Mouse (Mus musculus): ENCODE data around the gene Eif4g3. TPM values are rescaled to one million over a fixed set of nuclear protein-coding genes. Genes with fewer than 3 reads are reported as not detected.

The Eif4g3 gene
- polyA plus RNA-seq, 2 experiments: 5.6 to 15.6 TPM

DNA sequence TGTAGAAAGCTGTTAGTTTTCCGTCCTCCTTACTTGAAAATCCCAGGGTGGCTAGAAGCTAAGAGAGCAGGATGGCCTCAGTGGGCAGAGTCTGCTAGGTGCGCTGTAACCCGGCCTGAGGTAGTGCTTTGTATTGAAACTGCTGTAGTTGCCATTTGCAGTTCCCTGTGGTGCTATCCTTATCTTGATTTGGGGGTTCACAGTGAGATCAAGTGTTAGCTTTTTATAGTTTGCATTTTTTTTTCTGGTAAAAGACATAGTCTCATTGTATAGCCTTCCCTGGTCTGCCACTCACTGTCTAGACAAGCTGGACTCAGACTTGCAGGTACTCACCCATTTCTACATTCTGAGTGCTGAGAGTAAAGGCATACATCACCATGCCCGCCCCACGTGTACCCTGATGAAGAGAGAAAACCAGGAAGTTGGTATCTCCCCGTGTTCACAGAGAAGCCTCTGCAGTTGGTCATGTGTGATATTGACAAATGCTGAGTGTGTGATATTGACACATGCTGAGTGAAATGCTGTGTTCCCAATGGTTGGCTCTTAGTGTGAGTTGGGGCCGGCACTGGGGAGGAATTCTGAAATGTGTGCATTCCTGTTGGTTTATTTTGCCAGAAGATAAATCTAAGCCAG, 98.9 kb downstream of the Eif4g3 start:
- WGBS (ENCODE audit: insufficient replicate concordance): 63% methylated on average over 7 of the region's 7 CpGs
- H3K9ac ChIP-seq (replicated peaks): no peak overlapping the region
- H3K36me3 ChIP-seq (replicated peaks; ENCODE audit: control insufficient read depth, insufficient read depth, low read depth): no peaks in the 10 kb centered on the region; the same call in 1 of the 2 replicates
- H3K27me3 ChIP-seq (ENCODE audit: control insufficient read depth, insufficient read depth, low read length): no peaks in the 10 kb centered on the region
- H3K4me1 ChIP-seq (replicated peaks; ENCODE audit: control insufficient read depth in 2 of 2, insufficient read depth in 2 of 2, low read length in 1 of 2): no peaks in the 10 kb centered on the region
- no peaks in the 10 kb centered on the region for H3K9me3 ChIP-seq (ENCODE audit: control insufficient read depth, low read length)
- no peak for ATAC-seq (ENCODE audit: insufficient read depth)
- H3K27ac ChIP-seq: no peak overlapping the region
- DNase-seq (ENCODE audit: low read depth in 3 of 3, low spot score in 3 of 3): no peak
- no peak overlapping the region for H3K4me2 ChIP-seq (ENCODE audit: low read depth)
- TF ChIP-seq EP300 (IDR thresholded peaks at IDR 0.05; ENCODE audit: low read depth): no peak
- TF ChIP-seq CTCF (IDR thresholded peaks at IDR 0.05; ENCODE audit: low read depth): no peak
- H3K4me3 ChIP-seq (ENCODE audit: insufficient read depth in 1 of 2, low read depth in 2 of 2, low read length in 2 of 2): no peak overlapping the region

DNA sequence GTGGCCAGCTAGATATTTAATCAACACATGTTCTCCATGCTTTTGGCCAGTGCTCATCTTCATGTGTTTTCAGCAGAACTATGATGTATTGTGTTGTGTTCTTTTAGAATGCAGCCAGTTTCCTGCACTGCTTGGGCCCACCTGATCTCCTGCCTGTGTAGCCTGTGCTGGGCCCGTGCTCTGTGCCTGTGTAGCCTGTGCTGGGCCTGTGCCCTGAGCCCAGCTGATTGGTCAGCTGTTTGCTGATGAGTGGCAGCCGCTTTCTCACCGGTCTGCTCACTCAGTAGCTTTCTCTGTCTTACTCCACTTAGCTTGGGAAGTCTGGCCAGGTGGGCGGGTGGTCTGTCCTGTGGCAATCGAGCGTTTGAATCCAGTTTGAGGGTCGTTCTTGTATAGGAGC, 107.6 kb downstream of the Eif4g3 start:
- no peak for DNase-seq (ENCODE audit: low read depth in 3 of 3, low spot score in 3 of 3)
- Histone ChIP-seq H3K27ac (no peak overlapping the region), H3K9me3 (ENCODE audit: control insufficient read depth, low read length) (no peaks in the 10 kb centered on the region), H3K27me3 (ENCODE audit: control insufficient read depth, insufficient read depth, low read length) (no peaks in the 10 kb centered on the region), H3K36me3 (replicated peaks; ENCODE audit: control insufficient read depth, insufficient read depth, low read depth) (peaks cover 2% of the 10 kb centered on the region), H3K4me1 (replicated peaks; ENCODE audit: control insufficient read depth in 2 of 2, insufficient read depth in 2 of 2, low read length in 1 of 2) (0 out of 4 replicates have a peak, but pooled peaks cover 0 to 2% of the 10 kb centered on the region in 2 experiments), H3K4me2 (ENCODE audit: low read depth) (no peak overlapping the region), H3K4me3 (ENCODE audit: insufficient read depth in 1 of 2, low read depth in 2 of 2, low read length in 2 of 2) (no peak overlapping the region), H3K9ac (replicated peaks) (no peak overlapping the region)
- WGBS (ENCODE audit: insufficient replicate concordance): 84% methylated on average over 7 of the region's 7 CpGs
- no peak for ATAC-seq (ENCODE audit: insufficient read depth)
- no peak for TF ChIP-seq CTCF (IDR thresholded peaks at IDR 0.05; ENCODE audit: low read depth)
- no peak for TF ChIP-seq EP300 (IDR thresholded peaks at IDR 0.05; ENCODE audit: low read depth)

DNA sequence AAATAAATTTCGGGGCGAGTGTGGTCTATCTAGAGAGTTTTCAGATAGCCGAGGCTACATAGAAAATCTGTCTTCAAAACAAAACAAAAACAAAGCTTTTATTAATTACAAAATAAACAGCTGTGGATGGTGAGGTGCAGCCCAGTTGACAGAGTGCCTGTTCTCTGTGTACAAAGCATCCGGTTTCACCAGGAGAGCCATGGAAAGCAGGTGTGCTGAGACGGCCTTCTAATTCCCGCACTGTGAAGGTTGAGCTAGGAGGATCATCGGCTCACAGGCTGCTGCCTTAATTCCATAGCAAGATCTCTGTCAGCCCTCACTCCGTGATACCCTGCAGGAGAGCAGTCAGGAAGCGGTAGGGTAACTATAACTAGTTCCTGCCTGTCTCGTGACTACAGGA, 109.0 kb downstream of the Eif4g3 start:
- no peaks in the 10 kb centered on the region for H3K27me3 ChIP-seq (ENCODE audit: control insufficient read depth, insufficient read depth, low read length)
- no peak overlapping the region for H3K9ac ChIP-seq (replicated peaks)
- no peak overlapping the region for H3K4me2 ChIP-seq (ENCODE audit: low read depth)
- DNase-seq (ENCODE audit: low read depth in 3 of 3, low spot score in 3 of 3) (no peak), ATAC-seq (ENCODE audit: insufficient read depth) (no peak)
- H3K36me3 ChIP-seq (replicated peaks; ENCODE audit: control insufficient read depth, insufficient read depth, low read depth): peaks cover 10% of the 10 kb centered on the region
- no peak for TF ChIP-seq EP300 (IDR thresholded peaks at IDR 0.05; ENCODE audit: low read depth)
- no peak for TF ChIP-seq CTCF (IDR thresholded peaks at IDR 0.05; ENCODE audit: low read depth)
- 0 out of 4 replicates have a peak, but pooled peaks cover 0 to 2% of the 10 kb centered on the region in 2 experiments for H3K4me1 ChIP-seq (replicated peaks; ENCODE audit: control insufficient read depth in 2 of 2, insufficient read depth in 2 of 2, low read length in 1 of 2)
- H3K9me3 ChIP-seq (ENCODE audit: control insufficient read depth, low read length): no peaks in the 10 kb centered on the region
- 81% methylated on average over 10 of the region's 10 CpGs for WGBS (ENCODE audit: insufficient replicate concordance)
- no peak overlapping the region for H3K27ac ChIP-seq
- no peak overlapping the region for H3K4me3 ChIP-seq (ENCODE audit: insufficient read depth in 1 of 2, low read depth in 2 of 2, low read length in 2 of 2)

DNA sequence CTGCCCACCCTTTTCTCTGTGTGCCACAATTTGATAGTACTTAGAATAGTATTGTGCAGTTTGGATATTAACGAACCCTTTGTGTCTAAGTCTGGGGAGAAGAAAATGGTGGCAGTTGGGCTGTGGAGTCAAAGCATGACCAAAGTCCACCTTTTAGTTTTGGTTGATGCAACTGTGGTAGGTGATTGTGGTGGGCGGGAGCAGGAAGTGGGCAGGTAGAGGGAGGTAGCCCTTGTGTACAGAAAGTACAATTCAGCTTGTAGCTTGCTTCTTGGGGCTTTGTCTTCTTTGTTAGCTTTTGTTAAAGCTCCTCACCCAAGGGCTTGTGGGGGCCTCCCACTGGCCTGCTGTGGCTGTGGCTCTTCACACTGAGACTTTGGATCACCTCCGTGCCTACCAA, 109.6 kb downstream of the Eif4g3 start:
- no peak overlapping the region for H3K4me3 ChIP-seq (ENCODE audit: insufficient read depth in 1 of 2, low read depth in 2 of 2, low read length in 2 of 2)
- no peak for TF ChIP-seq EP300 (IDR thresholded peaks at IDR 0.05; ENCODE audit: low read depth)
- TF ChIP-seq CTCF (IDR thresholded peaks at IDR 0.05; ENCODE audit: low read depth): no peak
- ATAC-seq (ENCODE audit: insufficient read depth): no peak
- no peak overlapping the region for H3K4me2 ChIP-seq (ENCODE audit: low read depth)
- H3K9ac ChIP-seq (replicated peaks): no peak overlapping the region
- no peak overlapping the region for H3K27ac ChIP-seq
- WGBS (ENCODE audit: insufficient replicate concordance): 83% methylated on average over 3 of the region's 3 CpGs
- 0 out of 4 replicates have a peak, but pooled peaks cover 0 to 2% of the 10 kb centered on the region in 2 experiments for H3K4me1 ChIP-seq (replicated peaks; ENCODE audit: control insufficient read depth in 2 of 2, insufficient read depth in 2 of 2, low read length in 1 of 2)
- H3K36me3 ChIP-seq (replicated peaks; ENCODE audit: control insufficient read depth, insufficient read depth, low read depth): peaks cover 10% of the 10 kb centered on the region
- H3K9me3 ChIP-seq (ENCODE audit: control insufficient read depth, low read length): no peaks in the 10 kb centered on the region
- DNase-seq (ENCODE audit: low read depth in 3 of 3, low spot score in 3 of 3): no peak
- no peaks in the 10 kb centered on the region for H3K27me3 ChIP-seq (ENCODE audit: control insufficient read depth, insufficient read depth, low read length)

DNA sequence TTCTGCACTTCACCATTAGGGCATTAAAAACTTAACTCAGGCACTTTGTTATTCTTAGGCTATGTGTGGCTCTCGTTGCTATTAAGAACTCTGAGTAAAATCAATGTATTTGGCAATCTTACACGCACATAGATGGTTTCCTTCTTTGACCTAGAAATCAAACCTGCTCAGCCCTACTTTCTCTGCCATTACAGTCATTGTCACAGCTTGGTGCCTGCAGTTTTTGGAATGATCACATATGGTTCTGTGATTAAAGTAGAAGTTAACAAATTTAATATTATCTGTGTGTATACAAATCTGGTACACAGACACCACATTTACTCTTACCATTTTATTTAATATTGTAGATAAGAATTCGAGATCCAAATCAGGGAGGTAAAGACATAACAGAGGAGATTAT, 112.1 kb downstream of the Eif4g3 start:
- no peak overlapping the region for H3K4me3 ChIP-seq (ENCODE audit: insufficient read depth in 1 of 2, low read depth in 2 of 2, low read length in 2 of 2)
- TF ChIP-seq EP300 (IDR thresholded peaks at IDR 0.05; ENCODE audit: low read depth) (no peak), CTCF (IDR thresholded peaks at IDR 0.05; ENCODE audit: low read depth) (no peak)
- H3K9ac ChIP-seq (replicated peaks): no peak overlapping the region
- H3K36me3 ChIP-seq (replicated peaks; ENCODE audit: control insufficient read depth, insufficient read depth, low read depth): peaks cover 8% of the 10 kb centered on the region
- WGBS (ENCODE audit: insufficient replicate concordance): 67% methylated on average over 3 of the region's 3 CpGs
- no peaks in the 10 kb centered on the region for H3K9me3 ChIP-seq (ENCODE audit: control insufficient read depth, low read length)
- ATAC-seq (ENCODE audit: insufficient read depth) (no peak), DNase-seq (ENCODE audit: low read depth in 3 of 3, low spot score in 3 of 3) (no peak)
- H3K4me2 ChIP-seq (ENCODE audit: low read depth): no peak overlapping the region
- no peaks in the 10 kb centered on the region for H3K27me3 ChIP-seq (ENCODE audit: control insufficient read depth, insufficient read depth, low read length)
- 0 out of 4 replicates have a peak, but pooled peaks cover 0 to 2% of the 10 kb centered on the region in 2 experiments for H3K4me1 ChIP-seq (replicated peaks; ENCODE audit: control insufficient read depth in 2 of 2, insufficient read depth in 2 of 2, low read length in 1 of 2)
- H3K27ac ChIP-seq: no peak overlapping the region
